Mouse (Mus musculus) hindbrain, embryonic 10.5 days (tissue): Measurements from ENCODE around the gene Btn1a1. TPM values are rescaled to one million over a fixed set of nuclear protein-coding genes. Genes with fewer than 3 reads are reported as not detected.

Experiments
- DNase-seq: peaks from one replicate; pipeline ENCODE4 v3.0.0-alpha.2; 2017; ENCODE audit warnings: low spot score
- H3K27ac ChIP-seq: fragments of 300-500 bp; sonication (generic); 2 replicates; pipeline ENCODE4 v1.5.1; 2016; ENCODE audit warnings: mild to moderate bottlenecking, moderate library complexity
- H3K27me3 ChIP-seq: fragments of 300-500 bp; sonication (generic); 2 replicates; pipeline ENCODE4 v1.6.1; 2016; ENCODE audit warnings: mild to moderate bottlenecking; ENCODE audit not compliant: poor library complexity, insufficient read depth, severe bottlenecking
- H3K36me3 ChIP-seq: fragments of 300-500 bp; sonication (generic); 2 replicates; pipeline ENCODE4 v1.6.1; 2016; ENCODE audit warnings: mild to moderate bottlenecking, moderate library complexity
- H3K4me1 ChIP-seq: fragments of 300-500 bp; sonication (generic); replicated peaks from 2 replicates; pipeline ENCODE4 v1.6.1; 2016; ENCODE audit warnings: mild to moderate bottlenecking
- H3K4me3 ChIP-seq: fragments of 300-500 bp; sonication (generic); 2 replicates; pipeline ENCODE4 v1.5.1; 2016; ENCODE audit warnings: mild to moderate bottlenecking, moderate library complexity
- H3K9me3 ChIP-seq: fragments of 300-500 bp; sonication (generic); 2 replicates; pipeline ENCODE4 v1.6.1; 2016; ENCODE audit warnings: mild to moderate bottlenecking, moderate library complexity
- WGBS: fragments of 180-500 bp; shearing (Covaris S2); methylation state at CpG from one replicate; pipeline ENCODE4 v1.1.7; 2016; 5-methylcytosine and 5-hydroxymethylcytosine counted together
- polyA plus RNA-seq: library from polyadenylated mRNA; unstranded; fragments of >200 nt; fragmentation: Nextera tagmentation; extraction: Ambion mirVana; gene quantifications from 2 replicates; pipeline ENCODE4 v1.2.1, GENCODE M21; 2016

Gene Btn1a1
- polyA plus RNA-seq, 1 experiment from 2014 or later: 0.04 TPM

DNA sequence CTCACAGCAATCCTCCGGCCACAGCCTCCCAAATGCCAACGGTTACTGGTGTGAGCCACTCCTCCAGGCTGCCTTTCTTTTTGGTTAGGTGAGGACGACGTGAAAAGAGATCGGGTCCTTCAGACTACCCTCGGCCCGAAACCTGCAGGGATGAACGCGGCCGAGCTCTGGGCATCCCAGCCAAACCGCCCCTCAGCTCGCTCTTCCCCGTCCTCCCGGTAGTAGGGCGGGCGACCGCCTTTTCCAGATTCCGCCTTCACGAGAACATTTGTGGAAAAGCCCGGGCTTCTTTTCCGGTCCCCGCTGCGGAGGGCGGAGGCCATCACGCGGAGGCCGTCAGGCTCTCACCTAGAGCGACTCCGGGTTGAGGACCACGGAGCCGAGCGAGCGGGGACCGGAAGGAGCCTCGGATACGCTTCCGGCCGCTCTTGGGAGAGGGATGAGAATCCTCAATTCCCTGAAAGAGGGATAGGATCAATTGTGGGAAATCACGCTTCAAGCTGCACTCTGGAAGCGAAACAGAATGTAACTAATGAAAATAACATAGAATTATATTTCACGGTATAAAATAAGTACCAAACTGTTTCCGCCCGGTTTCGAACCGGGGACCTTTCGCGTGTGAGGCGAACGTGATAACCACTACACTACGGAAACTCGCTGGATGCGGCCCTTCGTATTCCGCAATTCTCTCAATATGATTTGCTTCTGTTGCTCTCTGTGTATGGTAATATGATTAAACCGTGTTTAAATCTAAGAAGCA is 20.0 kb downstream of the Btn1a1 start:
- peak; percentile 91 for DNase-seq
- under 1% methylated on average over 55 of the region's 55 CpGs for WGBS

DNA sequence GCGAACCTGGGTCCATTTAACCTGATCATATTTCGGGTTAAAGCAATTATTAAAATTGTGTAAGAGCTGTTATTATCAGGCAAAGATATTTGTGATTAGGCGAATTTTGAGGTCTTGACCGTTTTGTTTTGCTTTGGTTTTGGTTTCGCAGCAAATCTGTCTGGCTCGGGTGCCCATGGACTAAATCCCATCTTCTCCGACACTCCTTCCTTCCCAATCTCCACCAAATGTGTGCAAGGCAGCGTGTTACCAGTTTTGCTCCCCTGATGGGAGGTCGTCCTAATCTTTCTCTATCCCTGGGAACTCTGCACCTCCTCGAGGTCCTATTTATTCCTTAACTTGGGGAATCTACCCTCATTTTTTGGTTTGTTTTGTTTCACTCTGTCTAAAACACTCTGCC is 20.5 kb downstream of the Btn1a1 start:
- no peak for DNase-seq
- H3K27ac ChIP-seq: peak overlapping the region; percentile 98
- H3K4me3 ChIP-seq: peak overlapping the region; percentile 74
- H3K27me3 ChIP-seq: no peaks in the 10 kb centered on the region
- peaks cover 11% of the 10 kb centered on the region for H3K4me1 ChIP-seq
- no peaks in the 10 kb centered on the region for H3K36me3 ChIP-seq
- no peaks in the 10 kb centered on the region for H3K9me3 ChIP-seq
- 2% methylated on average over 10 of the region's 10 CpGs for whole genome bisulfite sequencing

More for the DNA sequence above, 20.0 kb downstream of the Btn1a1 start:
- Histone ChIP-seq H3K27me3 (no peaks in the 10 kb centered on the region), H3K27ac (peak overlapping the region; percentile 98), H3K4me1 (peaks cover 11% of the 10 kb centered on the region), H3K36me3 (no peaks in the 10 kb centered on the region), H3K4me3 (peak overlapping the region; percentile 74), H3K9me3 (no peaks in the 10 kb centered on the region)

DNA sequence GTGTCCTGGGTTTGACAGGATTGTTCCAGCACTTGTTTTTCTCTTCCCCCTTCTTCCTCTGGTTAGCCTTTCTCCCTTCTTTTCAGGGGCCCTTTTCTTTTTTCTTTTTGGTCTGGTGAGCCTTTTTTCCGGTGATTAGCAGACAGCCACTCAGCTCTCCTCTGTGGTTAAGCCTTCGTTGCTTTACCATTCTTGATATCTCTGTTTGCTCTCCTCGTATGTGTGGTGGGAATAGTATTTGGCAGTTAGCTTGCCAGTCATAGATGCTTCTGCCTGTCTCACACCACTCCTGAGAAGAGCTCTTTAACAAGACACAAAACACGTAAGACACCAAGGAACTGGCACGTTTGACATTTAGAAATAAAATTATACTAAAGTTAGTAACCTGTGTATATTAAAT is 21.2 kb downstream of the Btn1a1 start:
- whole genome bisulfite sequencing: 58% methylated on average over 5 of the region's 5 CpGs
- H3K27me3 ChIP-seq: no peaks in the 10 kb centered on the region

DNA sequence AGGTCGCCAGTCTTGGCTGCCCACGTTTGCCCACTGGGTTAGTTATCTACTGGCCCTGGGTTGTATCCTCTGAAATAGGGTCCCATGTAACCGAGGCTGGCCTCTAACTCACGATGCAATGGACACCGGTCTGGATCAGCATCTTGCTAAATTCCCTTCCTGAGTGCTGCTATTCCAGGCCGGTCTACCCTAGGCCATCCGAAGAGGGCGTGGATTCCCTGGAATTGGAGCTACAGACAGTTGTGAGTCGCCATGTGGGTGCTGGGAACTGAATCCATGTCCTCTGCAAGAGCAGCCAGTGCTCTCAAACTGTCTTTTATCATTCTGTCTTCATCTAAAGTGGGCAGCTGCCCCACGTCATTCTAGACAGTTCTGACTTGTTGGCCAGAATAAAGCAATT is 25.8 kb downstream of the Btn1a1 start:
- 66% methylated on average over 10 of the region's 10 CpGs for WGBS
- Histone ChIP-seq H3K4me1 (peaks cover 18% of the 10 kb centered on the region), H3K36me3 (no peaks in the 10 kb centered on the region), H3K27ac (no peak overlapping the region; the same call in 1 of the 2 replicates), H3K9me3 (no peaks in the 10 kb centered on the region), H3K4me3 (no peak overlapping the region), H3K27me3 (no peaks in the 10 kb centered on the region)
- DNase-seq: no peak

More for the DNA sequence above, 21.2 kb downstream of the Btn1a1 start:
- no peak for DNase-seq
- peaks cover 11% of the 10 kb centered on the region for H3K4me1 ChIP-seq
- peak overlapping the region; percentile 74; the same call in 1 of the 2 replicates for H3K4me3 ChIP-seq
- 0 out of 2 replicates have a peak overlapping the region, but pooled peaks have one; percentile 98 for H3K27ac ChIP-seq
- no peaks in the 10 kb centered on the region for H3K9me3 ChIP-seq
- H3K36me3 ChIP-seq: no peaks in the 10 kb centered on the region

DNA sequence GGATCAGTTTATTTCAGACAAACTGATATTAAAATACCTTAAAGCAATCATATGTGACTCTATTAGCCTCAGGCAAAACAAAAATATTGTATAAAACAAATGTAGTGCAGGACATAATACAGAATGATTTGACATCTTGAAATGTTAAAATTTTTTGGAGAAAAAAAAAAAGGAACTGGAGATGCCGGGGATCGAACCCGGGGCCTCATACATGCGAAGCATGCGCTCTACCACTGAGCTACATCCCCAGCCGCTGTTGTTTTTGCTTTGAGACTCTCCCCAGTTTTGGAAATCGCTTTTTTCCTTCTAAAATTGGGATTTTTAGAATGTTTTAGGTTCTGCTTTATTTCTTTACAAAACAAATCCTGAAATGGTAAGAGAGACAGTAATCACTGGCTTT is 27.2 kb downstream of the Btn1a1 start:
- WGBS: 0% methylated on average over 7 of the region's 7 CpGs
- no peaks in the 10 kb centered on the region for H3K27me3 ChIP-seq
- H3K4me3 ChIP-seq: peak overlapping the region; percentile 65
- H3K27ac ChIP-seq: no peak overlapping the region
- no peaks in the 10 kb centered on the region for H3K36me3 ChIP-seq
- peaks cover 21% of the 10 kb centered on the region for H3K4me1 ChIP-seq
- DNase-seq: no peak
- no peaks in the 10 kb centered on the region for H3K9me3 ChIP-seq

DNA sequence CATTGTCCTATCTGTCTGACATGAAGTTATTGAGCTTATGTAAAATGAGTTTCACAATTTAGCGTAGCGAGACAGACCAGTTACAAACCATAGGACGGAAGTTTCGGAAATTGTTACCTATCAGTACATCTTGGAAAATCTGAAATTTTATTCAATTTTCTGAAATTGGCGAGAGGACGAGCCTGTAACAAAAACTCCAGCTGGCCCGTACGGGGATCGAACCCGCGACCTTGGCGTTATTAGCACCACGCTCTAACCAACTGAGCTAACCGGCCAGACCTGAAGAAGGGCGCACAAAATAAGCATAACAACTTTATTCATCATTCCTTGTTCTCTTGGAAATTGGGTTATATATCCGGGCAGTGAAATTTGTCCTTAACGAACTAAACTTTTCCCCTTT is 27.8 kb downstream of the Btn1a1 start:
- H3K4me1 ChIP-seq: peaks cover 26% of the 10 kb centered on the region
- H3K9me3 ChIP-seq: no peaks in the 10 kb centered on the region
- no peaks in the 10 kb centered on the region for H3K27me3 ChIP-seq
- 0 out of 2 replicates have a peak overlapping the region, but pooled peaks have one; percentile 67 for H3K27ac ChIP-seq
- H3K36me3 ChIP-seq: no peaks in the 10 kb centered on the region
- 0% methylated on average over 17 of the region's 17 CpGs for WGBS
- DNase-seq: peak; percentile 83
- peak overlapping the region; percentile 65 for H3K4me3 ChIP-seq

DNA sequence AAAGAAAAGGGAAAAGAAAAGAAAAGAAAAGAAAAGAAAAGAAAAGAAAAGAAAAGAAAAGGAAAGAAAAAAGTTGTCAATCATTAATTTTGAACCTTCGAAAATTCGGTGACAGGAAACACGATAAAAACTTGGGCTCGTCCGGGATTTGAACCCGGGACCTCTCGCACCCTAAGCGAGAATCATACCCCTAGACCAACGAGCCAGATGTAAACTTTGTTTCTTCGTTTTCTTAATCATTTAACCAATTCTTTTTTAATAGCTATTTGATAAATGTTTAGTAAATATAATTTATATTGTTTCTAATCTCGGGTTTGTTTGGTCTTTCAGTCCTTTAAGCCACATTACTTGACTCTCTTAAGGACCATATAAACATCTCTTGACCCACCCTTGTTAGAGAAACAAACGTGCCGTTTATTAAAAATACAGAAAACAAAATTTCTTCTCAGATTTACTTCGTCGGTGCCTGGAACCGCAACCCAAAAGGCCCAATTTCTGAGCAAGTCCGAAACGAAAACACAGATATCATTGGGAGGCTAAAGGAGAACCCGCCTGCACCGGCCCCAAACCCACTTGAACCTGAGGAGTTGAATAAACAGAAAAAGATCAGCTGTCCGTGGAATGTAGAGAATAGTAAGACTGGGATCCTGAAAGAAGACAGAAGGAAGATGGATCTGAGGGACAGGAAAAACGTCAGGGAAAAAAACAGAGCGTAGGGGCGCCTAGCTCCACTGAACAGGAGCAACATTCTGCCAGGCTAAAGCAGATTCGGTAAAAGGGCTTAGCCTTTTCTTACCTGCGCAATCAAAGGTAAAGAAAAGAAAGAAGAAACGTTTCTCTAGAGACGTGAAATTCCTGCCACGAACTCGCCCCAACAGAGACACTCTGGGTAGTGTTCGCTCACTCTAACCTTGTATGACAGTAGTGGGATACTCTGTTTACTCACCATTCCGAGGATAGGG is 28.6 kb downstream of the Btn1a1 start:
- H3K4me3 ChIP-seq: peak overlapping the region; percentile 65
- H3K27ac ChIP-seq: peak overlapping the region; percentile 67
- H3K36me3 ChIP-seq: no peaks in the 10 kb centered on the region
- DNase-seq: peak; percentile 56
- WGBS: under 1% methylated on average over 32 of the region's 32 CpGs
- peaks cover 26% of the 10 kb centered on the region for H3K4me1 ChIP-seq
- no peaks in the 10 kb centered on the region for H3K9me3 ChIP-seq
- H3K27me3 ChIP-seq: no peaks in the 10 kb centered on the region

DNA sequence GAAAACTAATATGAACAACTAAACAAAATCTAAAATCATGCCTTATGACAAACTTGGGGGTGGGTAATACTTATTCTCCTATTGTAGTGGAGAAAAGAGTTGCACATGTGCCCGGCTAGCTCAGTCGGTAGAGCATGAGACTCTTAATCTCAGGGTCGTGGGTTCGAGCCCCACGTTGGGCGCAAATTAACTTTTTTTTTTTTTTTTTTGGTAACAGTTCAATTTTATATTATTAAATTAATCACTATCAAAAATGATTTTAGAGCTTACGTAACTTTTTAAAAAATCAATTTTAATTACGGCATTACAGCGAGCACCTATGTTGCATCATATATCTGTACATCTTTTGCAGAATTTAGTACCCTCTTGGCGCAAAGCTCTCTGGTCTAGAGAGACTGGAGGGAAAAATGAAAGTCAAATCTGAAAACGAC is 29.5 kb downstream of the Btn1a1 start:
- DNase-seq: no peak
- Histone ChIP-seq H3K27ac (no peak overlapping the region), H3K27me3 (no peaks in the 10 kb centered on the region), H3K9me3 (no peaks in the 10 kb centered on the region), H3K4me1 (peaks cover 26% of the 10 kb centered on the region), H3K4me3 (peak overlapping the region; percentile 65), H3K36me3 (no peaks in the 10 kb centered on the region)
- 1% methylated on average over 11 of the region's 11 CpGs for WGBS

DNA sequence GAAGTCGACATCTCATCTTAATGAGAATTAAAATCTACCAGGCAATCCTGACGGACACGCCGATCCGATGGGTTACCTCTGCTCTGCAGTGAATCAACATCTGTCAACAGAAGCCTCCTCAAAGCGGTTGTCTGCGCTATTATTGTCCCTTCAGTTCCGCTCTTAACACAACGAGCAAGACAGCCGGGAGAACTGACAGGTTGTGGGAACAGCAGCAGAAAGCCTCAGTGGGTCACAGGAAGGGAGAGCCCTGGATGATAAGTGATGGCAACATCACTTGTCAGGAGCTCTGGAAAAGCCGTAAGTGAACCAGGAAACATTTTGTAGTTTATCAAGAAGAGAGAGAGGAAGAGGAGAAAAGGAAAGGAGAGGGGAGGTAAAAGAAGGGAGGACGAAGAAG is 30.0 kb downstream of the Btn1a1 start:
- DNase-seq: peak; percentile 53
- Histone ChIP-seq H3K36me3 (no peaks in the 10 kb centered on the region), H3K27me3 (no peaks in the 10 kb centered on the region), H3K27ac (peak overlapping the region; percentile 19; the same call in 1 of the 2 replicates), H3K9me3 (no peaks in the 10 kb centered on the region), H3K4me3 (peak overlapping the region; percentile 51), H3K4me1 (peaks cover 26% of the 10 kb centered on the region)
- WGBS: 1% methylated on average over 12 of the region's 12 CpGs

DNA sequence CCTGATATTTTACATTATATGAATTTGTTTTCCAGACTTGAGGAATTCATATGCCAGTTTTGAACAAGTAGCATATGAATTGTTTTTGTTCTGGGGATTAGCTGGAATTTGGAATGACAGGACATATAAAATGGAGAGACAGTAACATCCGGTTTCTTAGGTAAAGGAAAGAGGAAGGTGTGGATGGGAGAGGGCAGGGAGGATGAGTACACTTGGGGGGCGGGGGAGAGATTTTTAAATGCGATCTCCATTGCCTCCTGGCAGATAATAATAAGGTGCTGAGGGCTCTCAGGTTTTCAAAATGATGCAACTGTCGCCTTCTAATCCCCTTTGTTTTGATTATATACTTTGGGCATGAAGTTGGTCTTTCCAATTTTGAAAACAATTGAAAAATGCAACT is 30.5 kb downstream of the Btn1a1 start:
- Histone ChIP-seq H3K4me3 (peak overlapping the region; percentile 51), H3K9me3 (no peaks in the 10 kb centered on the region), H3K4me1 (peaks cover 26% of the 10 kb centered on the region), H3K27me3 (no peaks in the 10 kb centered on the region), H3K36me3 (no peaks in the 10 kb centered on the region), H3K27ac (0 out of 2 replicates have a peak overlapping the region, but pooled peaks have one; percentile 19)
- 22% methylated on average over 4 of the region's 4 CpGs for WGBS
- no peak for DNase-seq

DNA sequence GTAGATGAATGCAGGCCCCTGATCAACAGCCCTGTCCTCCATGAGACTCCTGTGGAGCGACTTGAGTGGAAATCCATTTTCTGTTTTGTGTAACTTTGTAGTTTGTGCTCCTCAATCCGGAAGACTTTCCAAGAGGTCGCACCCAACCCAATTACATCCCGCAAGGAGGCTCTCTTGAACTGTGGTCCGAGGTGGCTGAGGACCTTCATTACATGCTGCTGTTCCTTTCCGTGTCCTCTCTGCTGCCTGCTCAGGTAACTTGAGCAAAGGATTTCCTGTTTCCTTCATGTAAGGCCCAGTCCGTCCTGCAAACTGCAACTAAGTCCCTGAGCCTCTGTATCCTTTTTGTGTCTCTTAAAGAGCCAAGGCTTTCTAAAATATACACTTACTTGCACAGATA is 31.3 kb downstream of the Btn1a1 start:
- no peaks in the 10 kb centered on the region for H3K36me3 ChIP-seq
- H3K4me1 ChIP-seq: peaks cover 34% of the 10 kb centered on the region
- WGBS: 7% methylated on average over 7 of the region's 7 CpGs
- no peak for DNase-seq
- H3K27ac ChIP-seq: no peak overlapping the region
- no peaks in the 10 kb centered on the region for H3K9me3 ChIP-seq
- peak overlapping the region; percentile 51 for H3K4me3 ChIP-seq
- no peaks in the 10 kb centered on the region for H3K27me3 ChIP-seq

DNA sequence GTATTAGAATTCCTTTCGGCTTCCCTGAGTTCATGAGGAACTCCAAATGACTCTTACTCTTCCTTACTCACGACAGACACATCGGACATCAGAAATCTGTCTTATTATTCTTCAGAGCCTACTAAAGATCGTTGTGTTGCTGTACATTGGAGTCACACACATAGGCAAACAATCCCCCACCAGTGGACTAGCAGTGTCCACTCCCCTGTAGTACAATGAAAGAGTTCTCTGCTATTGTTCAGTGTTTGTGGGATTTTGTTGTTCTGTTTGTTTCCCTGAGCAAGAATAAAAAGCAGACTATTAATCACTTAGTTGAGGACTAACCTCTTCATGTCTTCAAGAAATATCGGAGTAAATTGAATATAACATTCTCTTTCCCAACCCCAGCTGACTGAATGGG is 31.9 kb downstream of the Btn1a1 start:
- no peaks in the 10 kb centered on the region for H3K9me3 ChIP-seq
- H3K36me3 ChIP-seq: no peaks in the 10 kb centered on the region
- H3K27me3 ChIP-seq: no peaks in the 10 kb centered on the region
- H3K4me1 ChIP-seq: peaks cover 35% of the 10 kb centered on the region
- peak overlapping the region; percentile 29; the same call in 1 of the 2 replicates for H3K4me3 ChIP-seq
- no peak for DNase-seq
- no peak overlapping the region for H3K27ac ChIP-seq
- 57% methylated on average over 5 of the region's 5 CpGs for WGBS
